Mouse (Mus musculus) heart, embryonic 10.5 days (tissue): ENCODE measurements at regions not wholly inside any gene's neighbourhood (a gene's known extent, or its start where the extent isn't known, plus 50 kb on each side); places are given as distances from the start of the nearest gene placed in this dataset.

Experiments used
- DNase-seq: peaks from one replicate; pipeline ENCODE4 v3.0.0-alpha.2; 2017; ENCODE audit warnings: low spot score
- H3K27ac ChIP-seq: fragments of 300-500 bp; sonication (generic); 2 replicates; pipeline ENCODE4 v1.5.1; 2016; ENCODE audit warnings: mild to moderate bottlenecking
- H3K27me3 ChIP-seq: fragments of 300-500 bp; sonication (generic); 2 replicates; pipeline ENCODE4 v1.6.1; 2016; ENCODE audit warnings: mild to moderate bottlenecking; ENCODE audit not compliant: poor library complexity, insufficient read depth, severe bottlenecking
- H3K36me3 ChIP-seq: fragments of 300-500 bp; sonication (generic); 2 replicates; pipeline ENCODE4 v1.6.1; 2016; ENCODE audit warnings: mild to moderate bottlenecking, moderate library complexity
- H3K4me1 ChIP-seq: fragments of 300-500 bp; sonication (generic); 2 replicates; pipeline ENCODE4 v1.6.1; 2016; ENCODE audit warnings: mild to moderate bottlenecking
- H3K4me3 ChIP-seq: fragments of 300-500 bp; sonication (generic); 2 replicates; pipeline ENCODE4 v1.5.1; 2016; ENCODE audit warnings: mild to moderate bottlenecking, moderate library complexity
- H3K9me3 ChIP-seq: fragments of 300-500 bp; sonication (generic); 2 replicates; pipeline ENCODE4 v1.6.1; 2016; ENCODE audit warnings: mild to moderate bottlenecking, moderate library complexity
- WGBS: fragments of 180-500 bp; shearing (Covaris S2); methylation state at CpG from one replicate; pipeline ENCODE4 v1.1.7; 2016; 5-methylcytosine and 5-hydroxymethylcytosine counted together

DNA sequence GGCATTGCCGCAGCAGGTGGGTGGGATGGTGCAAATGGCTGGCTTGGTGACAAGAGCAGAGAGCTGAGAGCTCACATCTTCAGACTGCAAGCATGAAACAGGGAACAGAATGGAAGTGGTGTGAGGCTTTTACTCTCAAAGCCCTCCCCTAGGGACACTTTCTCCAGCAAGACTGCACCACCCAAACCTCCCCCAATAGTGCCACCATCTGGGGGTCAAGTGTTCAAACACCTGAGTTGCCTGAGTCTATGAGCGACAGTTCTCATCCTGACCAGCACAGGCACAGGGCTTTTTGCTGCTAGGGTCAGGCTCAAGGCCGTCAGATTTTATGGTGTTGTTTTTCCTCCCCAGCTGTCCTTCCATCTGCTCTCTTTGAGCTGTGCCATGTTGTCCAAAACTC is 337.9 kb upstream of the Eif4g2 start:
- H3K4me3 ChIP-seq: no peak overlapping the region
- DNase-seq: no peak
- H3K4me1 ChIP-seq: no peaks in the 10 kb centered on the region
- H3K36me3 ChIP-seq: no peaks in the 10 kb centered on the region
- no peaks in the 10 kb centered on the region for H3K27me3 ChIP-seq
- H3K9me3 ChIP-seq: no peaks in the 10 kb centered on the region
- H3K27ac ChIP-seq: no peak overlapping the region
- WGBS: 86% methylated on average over 3 of the region's 3 CpGs

DNA sequence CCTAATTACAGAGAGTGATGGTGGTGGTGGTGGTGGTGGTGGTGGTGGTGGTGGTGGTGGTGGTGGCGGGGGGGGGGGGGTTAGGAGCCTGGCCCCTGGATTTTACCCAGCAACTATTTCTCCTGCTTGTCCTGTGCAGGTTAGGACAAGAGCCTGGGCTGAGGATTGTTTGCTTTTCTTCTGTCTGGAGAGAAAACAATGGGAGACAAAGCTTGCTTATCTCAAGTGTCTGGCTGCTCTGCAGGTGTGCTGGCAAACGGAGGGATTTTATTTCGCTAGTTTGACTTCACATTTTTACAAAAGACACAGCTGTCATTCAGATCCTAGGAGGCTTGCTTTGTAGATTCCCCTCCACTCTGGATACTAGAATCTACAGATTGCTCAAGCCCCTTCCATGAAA is 334.9 kb upstream of the Eif4g2 start:
- H3K27me3 ChIP-seq: no peaks in the 10 kb centered on the region
- DNase-seq: no peak
- no peaks in the 10 kb centered on the region for H3K36me3 ChIP-seq
- no peaks in the 10 kb centered on the region for H3K4me1 ChIP-seq
- H3K27ac ChIP-seq: no peak overlapping the region
- H3K4me3 ChIP-seq: no peak overlapping the region
- H3K9me3 ChIP-seq: no peaks in the 10 kb centered on the region
- whole genome bisulfite sequencing: 25% methylated on average over 3 of the region's 3 CpGs

DNA sequence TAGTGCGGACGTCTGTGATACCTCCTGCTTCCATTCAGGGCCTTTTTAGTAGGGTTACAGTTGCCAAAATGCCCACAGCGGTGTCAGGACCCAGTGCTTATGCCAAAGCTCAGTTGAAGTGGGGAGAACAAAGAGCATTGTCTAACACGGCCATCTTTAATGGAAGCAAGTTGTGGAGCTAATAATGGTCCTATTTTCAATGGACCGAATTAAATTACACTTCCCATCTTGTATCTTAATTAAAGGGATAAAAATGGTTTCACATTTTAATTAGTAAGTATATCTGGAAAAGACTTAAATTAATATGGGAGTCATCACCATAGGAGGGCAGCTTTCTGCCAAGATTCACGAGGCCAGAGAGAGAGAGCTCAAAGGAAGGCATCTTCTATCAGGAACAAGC is 333.2 kb upstream of the Eif4g2 start:
- H3K4me1 ChIP-seq: no peaks in the 10 kb centered on the region
- no peak overlapping the region for H3K27ac ChIP-seq
- H3K36me3 ChIP-seq: no peaks in the 10 kb centered on the region
- WGBS: 79% methylated on average over 6 of the region's 6 CpGs
- H3K4me3 ChIP-seq: no peak overlapping the region
- H3K27me3 ChIP-seq: no peaks in the 10 kb centered on the region
- no peak for DNase-seq
- no peaks in the 10 kb centered on the region for H3K9me3 ChIP-seq

DNA sequence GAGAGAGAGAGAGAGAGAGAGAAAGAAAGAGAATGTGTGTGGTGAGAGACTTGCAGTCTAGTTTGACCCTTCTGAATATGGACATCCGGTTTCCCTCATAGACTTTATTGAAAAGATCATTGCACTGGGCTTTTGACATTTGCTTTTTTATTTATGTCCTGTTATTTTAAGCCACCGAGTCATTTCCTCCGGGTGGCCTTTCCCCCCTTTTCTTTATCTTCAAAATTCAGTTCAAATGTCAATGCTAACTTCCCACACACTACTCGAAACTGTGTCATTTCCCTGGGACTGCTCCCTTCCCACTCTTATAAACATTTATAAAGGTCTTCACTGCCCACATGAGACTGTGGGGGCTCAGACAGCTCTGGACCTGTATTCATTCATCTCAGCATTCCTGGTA is 330.9 kb upstream of the Eif4g2 start:
- Histone ChIP-seq H3K9me3 (no peaks in the 10 kb centered on the region), H3K36me3 (no peaks in the 10 kb centered on the region), H3K27me3 (no peaks in the 10 kb centered on the region), H3K4me3 (no peak overlapping the region), H3K4me1 (no peaks in the 10 kb centered on the region), H3K27ac (no peak overlapping the region)
- WGBS: 59% methylated on average over 4 of the region's 4 CpGs
- DNase-seq: no peak

DNA sequence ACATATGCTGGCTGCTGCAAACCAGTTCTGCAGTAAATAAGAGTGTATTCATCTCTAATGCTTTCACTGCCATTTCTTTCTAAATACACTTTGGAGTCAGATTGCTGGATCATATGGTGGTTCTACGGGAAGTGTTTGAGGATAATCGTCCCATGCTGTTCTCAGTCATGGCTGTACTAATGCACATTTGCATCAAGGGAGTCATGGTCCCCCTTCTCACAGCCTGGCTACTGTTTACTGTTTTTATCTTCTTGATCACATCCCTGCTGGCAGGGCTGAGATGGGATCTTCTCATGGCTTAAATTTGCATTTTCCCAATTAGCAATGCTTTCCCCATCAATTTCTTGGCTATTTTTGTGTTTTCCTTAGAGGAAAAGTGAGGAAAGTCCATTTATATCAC is 330.1 kb upstream of the Eif4g2 start:
- no peak overlapping the region for H3K27ac ChIP-seq
- H3K4me3 ChIP-seq: no peak overlapping the region
- WGBS: 68% methylated on average over 2 of the region's 2 CpGs
- no peaks in the 10 kb centered on the region for H3K4me1 ChIP-seq
- H3K36me3 ChIP-seq: no peaks in the 10 kb centered on the region
- DNase-seq: no peak
- no peaks in the 10 kb centered on the region for H3K9me3 ChIP-seq
- H3K27me3 ChIP-seq: no peaks in the 10 kb centered on the region

DNA sequence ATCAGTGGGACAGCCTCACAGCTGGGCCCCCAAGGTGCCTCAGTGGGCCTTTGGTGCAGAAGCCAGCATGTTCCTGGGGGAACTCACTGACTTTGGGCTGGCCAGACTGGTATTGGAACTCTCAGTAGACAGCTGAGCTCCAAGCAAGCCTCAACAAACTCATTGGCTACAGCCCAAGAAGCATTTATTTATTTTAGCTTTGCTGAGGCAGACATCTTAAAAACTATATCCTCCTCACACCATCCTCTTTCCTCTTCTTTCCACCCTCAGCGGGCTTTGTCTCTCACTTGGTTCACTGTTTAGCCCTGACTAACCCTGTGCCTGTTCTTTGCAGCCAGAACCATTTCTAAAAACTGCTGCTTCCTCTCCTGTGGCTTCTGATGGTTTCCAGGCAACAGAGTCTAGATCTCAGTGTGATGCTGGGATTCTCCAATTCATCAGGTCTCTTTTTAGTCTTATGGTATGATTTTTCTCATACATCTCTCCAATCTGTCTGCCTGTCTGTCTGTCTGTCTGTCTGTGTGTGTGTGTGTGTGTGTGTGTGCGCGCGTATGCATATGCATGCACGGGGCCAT is 328.6 kb upstream of the Eif4g2 start:
- no peak overlapping the region for H3K4me3 ChIP-seq
- H3K27ac ChIP-seq: no peak overlapping the region
- H3K27me3 ChIP-seq: no peaks in the 10 kb centered on the region
- no peaks in the 10 kb centered on the region for H3K4me1 ChIP-seq
- H3K36me3 ChIP-seq: no peaks in the 10 kb centered on the region
- DNase-seq: no peak
- H3K9me3 ChIP-seq: no peaks in the 10 kb centered on the region
- WGBS: 86% methylated on average over 5 of the region's 5 CpGs

DNA sequence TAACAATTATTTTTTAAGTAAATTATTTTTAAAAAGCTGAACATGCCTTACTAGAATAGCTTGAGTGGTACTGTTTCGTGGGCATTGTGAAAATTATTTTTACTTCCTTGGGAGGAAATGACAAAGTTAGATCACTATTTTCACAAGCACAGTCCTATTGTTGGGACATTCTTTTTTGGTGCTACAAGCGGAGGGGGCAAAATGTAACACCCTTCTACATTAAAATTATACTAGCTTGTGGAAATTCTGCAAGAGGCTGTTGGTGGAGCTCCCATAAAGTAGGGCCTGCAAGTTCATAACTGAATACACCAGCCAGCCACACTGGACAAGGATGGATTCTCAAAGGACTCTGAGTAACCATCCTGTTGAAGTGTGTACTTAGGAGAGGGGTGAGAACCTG is 313.1 kb upstream of the Eif4g2 start:
- WGBS: 69% methylated on average over 2 of the region's 2 CpGs

DNA sequence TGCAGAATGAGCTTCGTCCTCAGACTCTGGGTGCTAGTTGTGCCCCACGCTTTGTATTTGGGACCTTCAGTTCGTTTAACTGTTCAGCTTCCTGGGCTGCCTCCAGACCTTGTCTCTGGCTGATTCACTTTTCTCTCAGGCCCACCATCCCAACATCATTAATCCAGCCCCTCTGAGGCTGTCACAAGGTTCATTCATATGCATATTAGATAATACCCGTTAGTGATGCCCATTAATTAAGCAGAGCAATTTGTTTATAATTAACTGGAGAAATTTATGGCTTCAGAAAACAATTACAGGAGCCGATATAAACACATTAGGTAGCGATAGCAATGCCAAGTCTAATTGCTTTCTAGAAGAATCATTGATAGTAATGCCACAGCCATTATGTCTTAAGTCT is 312.3 kb upstream of the Eif4g2 start:
- DNase-seq: no peak
- Histone ChIP-seq H3K4me1 (no peaks in the 10 kb centered on the region), H3K36me3 (no peaks in the 10 kb centered on the region), H3K27me3 (no peaks in the 10 kb centered on the region), H3K27ac (no peak overlapping the region), H3K4me3 (no peak overlapping the region), H3K9me3 (no peaks in the 10 kb centered on the region)
- WGBS: 83% methylated on average over 6 of the region's 6 CpGs

More for the DNA sequence above, 313.1 kb upstream of the Eif4g2 start:
- Histone ChIP-seq H3K4me3 (no peak overlapping the region), H3K4me1 (no peaks in the 10 kb centered on the region), H3K27ac (no peak overlapping the region), H3K36me3 (no peaks in the 10 kb centered on the region), H3K9me3 (no peaks in the 10 kb centered on the region), H3K27me3 (no peaks in the 10 kb centered on the region)
- no peak for DNase-seq

DNA sequence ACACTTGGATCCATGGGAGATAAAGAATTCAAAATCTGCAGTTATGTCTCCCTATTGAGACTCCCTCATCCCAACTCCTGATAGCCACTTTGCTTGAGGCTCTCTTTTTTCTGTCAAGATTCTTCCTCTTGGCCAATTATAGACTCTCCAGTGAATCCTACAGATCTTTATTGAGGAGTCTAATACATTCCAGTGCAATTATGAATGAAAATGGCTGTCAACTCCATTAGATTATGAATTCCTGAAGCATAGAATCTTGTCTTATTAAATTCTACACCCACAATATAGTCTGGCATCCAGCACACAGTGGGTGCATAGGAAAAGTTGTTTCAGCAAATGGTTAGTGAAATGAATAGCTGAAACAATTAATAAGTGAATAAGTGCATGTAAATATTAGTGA is 311.0 kb upstream of the Eif4g2 start:
- no peak for DNase-seq
- H3K27ac ChIP-seq: no peak overlapping the region
- H3K9me3 ChIP-seq: no peaks in the 10 kb centered on the region
- H3K27me3 ChIP-seq: no peaks in the 10 kb centered on the region
- H3K36me3 ChIP-seq: no peaks in the 10 kb centered on the region
- no peak overlapping the region for H3K4me3 ChIP-seq
- no peaks in the 10 kb centered on the region for H3K4me1 ChIP-seq

DNA sequence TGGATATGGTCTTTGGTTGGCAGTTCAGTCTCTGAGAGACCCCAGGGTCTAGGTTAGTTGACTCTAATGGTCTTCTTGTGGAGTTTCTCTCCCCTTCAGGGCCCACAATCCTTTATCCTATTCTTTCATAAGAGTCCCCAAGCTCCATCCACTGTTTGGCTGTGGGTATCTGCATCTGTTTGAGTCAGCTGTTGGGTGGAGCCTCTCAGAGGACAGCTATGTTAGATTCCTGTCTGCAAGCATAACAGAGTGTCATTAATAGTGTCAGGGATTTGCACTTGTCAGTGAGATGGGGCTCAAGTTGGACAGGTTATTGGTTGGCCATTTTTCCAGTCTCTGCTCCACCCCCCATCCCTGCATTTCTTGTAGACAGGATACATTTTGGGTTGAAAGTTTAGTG is 306.9 kb upstream of the Eif4g2 start:
- Histone ChIP-seq H3K36me3 (no peaks in the 10 kb centered on the region), H3K9me3 (no peaks in the 10 kb centered on the region), H3K4me3 (no peak overlapping the region), H3K27ac (no peak overlapping the region), H3K4me1 (no peaks in the 10 kb centered on the region), H3K27me3 (no peaks in the 10 kb centered on the region)
- DNase-seq: no peak

DNA sequence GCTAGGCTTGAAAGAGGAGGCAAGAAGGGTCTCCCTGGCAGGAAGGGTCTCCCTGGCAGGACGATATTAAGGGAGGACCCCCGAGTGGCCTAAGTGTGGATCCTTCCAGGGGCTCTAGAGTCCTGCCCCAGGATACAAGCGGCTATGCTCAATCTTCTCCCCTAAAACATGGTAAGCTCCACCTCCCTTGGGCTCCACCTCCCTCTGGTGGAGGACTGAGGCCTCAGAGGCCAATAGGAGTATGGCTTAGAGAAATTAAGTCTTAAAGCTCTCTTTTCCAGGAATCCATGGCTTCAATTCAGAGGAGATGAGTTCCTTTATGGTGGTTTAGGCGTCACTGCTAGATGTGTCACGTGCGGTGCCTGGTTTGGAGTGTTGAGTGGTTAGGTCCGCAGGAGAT is 291.7 kb upstream of the Eif4g2 start:
- Histone ChIP-seq H3K4me1 (no peaks in the 10 kb centered on the region), H3K4me3 (no peak overlapping the region), H3K27me3 (no peaks in the 10 kb centered on the region; the same call in 1 of the 2 replicates), H3K9me3 (no peaks in the 10 kb centered on the region), H3K27ac (no peak overlapping the region), H3K36me3 (no peaks in the 10 kb centered on the region)
- DNase-seq: no peak
- 81% methylated on average over 7 of the region's 7 CpGs for WGBS

DNA sequence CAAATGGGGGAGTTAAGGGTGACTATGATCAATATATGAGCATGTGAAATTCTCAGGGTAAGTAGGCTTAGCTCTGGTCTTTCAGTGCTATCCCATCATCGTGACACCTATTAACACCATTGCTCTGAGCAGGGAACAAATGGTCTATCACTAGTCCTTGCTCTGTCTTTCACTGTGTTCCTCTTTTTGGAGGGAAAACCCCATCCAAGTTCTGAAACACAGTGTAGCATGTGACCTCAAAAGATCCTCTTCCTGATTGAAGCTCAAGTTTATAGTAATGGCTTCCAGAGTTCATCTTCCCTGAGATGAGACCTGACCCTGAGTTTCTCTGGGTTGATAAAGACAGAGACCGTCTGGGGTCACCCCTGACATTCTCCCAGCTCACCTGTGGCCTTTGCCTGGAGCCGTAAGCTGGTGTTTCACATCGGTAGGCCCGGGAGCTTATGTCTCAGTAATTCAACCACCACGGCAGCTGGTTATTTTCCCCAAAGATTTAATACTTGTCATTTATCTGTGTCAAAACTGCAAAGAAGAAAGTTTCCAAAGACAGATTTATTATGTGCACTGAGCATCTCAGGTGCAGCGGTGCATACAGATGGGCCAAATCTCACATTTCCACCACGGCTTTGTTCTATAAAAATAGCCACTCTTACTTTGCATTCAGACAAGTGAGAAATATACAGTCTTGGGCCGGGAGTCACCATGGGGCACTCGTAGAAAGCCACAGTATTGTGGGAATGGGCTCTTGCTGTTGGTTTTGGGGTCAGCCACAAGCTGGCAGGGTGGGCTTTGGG is 290.7 kb upstream of the Eif4g2 start:
- Histone ChIP-seq H3K9me3 (no peaks in the 10 kb centered on the region), H3K4me3 (no peak overlapping the region), H3K4me1 (peaks cover 4% of the 10 kb centered on the region; the same call in 1 of the 2 replicates), H3K27ac (no peak overlapping the region), H3K27me3 (no peaks in the 10 kb centered on the region; the same call in 1 of the 2 replicates), H3K36me3 (no peaks in the 10 kb centered on the region)
- 86% methylated on average over 10 of the region's 10 CpGs for WGBS
- DNase-seq: no peak

DNA sequence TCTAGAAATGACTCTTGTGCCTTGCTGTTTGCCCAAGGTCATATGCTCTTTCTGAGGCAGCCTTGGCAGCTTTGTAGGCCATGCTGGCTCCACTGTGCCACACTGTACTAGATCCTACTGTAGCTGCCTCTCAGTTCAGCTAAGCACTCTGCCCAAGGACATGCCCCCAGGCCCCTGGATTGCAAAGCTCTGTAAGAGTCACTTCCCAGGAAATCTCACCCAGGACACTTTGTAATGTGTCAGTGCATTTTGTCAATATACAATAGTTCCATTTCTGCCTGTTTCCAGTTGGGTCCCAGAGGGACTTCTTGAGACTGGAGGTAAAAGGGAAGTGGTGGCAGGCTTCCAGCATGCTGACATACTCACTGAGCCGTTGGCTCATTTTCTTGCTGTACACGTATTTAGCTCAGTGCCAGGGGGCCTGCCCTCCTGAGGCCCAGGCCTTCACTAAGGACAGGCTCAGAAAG is 287.6 kb upstream of the Eif4g2 start:
- Histone ChIP-seq H3K36me3 (no peaks in the 10 kb centered on the region), H3K4me3 (no peak overlapping the region), H3K27ac (no peak overlapping the region), H3K27me3 (no peaks in the 10 kb centered on the region; the same call in 1 of the 2 replicates), H3K9me3 (no peaks in the 10 kb centered on the region), H3K4me1 (peaks cover 6% of the 10 kb centered on the region; the same call in 1 of the 2 replicates)
- DNase-seq: no peak
- WGBS: 59% methylated on average over 2 of the region's 2 CpGs
